In genomic region chr1:156070106-156070505, GRCm38 (mm10) we compare ENCODE assay signal across 30 mouse cellular contexts. TPM values are rescaled to one million over a fixed set of nuclear protein-coding genes. Genes with fewer than 3 reads are reported as not detected.
DNase-seq lines count a peak whose midpoint lies in the region; ATAC-seq and TF ChIP-seq lines count a peak whose summit lies in the region.
"Had no signal": no experiment of that assay in that cellular context is flagged by ENCODE, and none has a peak within 500 bp of the region (broad histone marks: within the 10 kb centered on the region; RNA-seq: fewer than 3 reads in every experiment).

No protein-coding gene starts in this region.

- peaks cover 16% of the 10 kb centered on the region for H3K36me3 ChIP-seq in heart, embryonic 12.5 days
- H3K36me3 ChIP-seq in midbrain, embryonic 14.5 days (ENCODE audit: control insufficient read depth, insufficient read depth, low read length), result peaks cover 10% of the 10 kb centered on the region
- no peaks in the 10 kb centered on the region; the same call in 1 of the 2 replicates for H3K36me3 ChIP-seq in midbrain, postnatal 0 days (ENCODE audit: insufficient read depth, low read length)

- no peak for ATAC-seq in heart, embryonic 12.5 days (ENCODE audit: insufficient number of reproducible peaks, low FRiP score)
- ATAC-seq in midbrain, embryonic 14.5 days (ENCODE audit: low FRiP score, low TSS enrichment), result no peak
- no peak for ATAC-seq in midbrain, postnatal 0 days (ENCODE audit: low FRiP score)
- ATAC-seq: forebrain, postnatal 0 days; inflammation-experienced regulatory T-cells, adult 6 months had no signal

- no peak for TF ChIP-seq CTCF in embryonic fibroblast, embryonic 13.5 days (IDR thresholded peaks at IDR 0.05; ENCODE audit: borderline replicate concordance, insufficient read depth, low read length)
- no peak for TF ChIP-seq CTCF in midbrain, postnatal 0 days (IDR thresholded peaks at IDR 0.05)

- intact Hi-C loops in heart, postnatal 10 days (cut with DNase I), result no loop called here

- no peak overlapping the region for H3K4me3 ChIP-seq in heart, embryonic 12.5 days
- no peak overlapping the region for H3K4me3 ChIP-seq in embryonic fibroblast, embryonic 13.5 days (ENCODE audit: insufficient read depth, low read length)
- H3K4me3 ChIP-seq in midbrain, embryonic 14.5 days (replicated peaks; ENCODE audit: low read depth, low read length), result no peak overlapping the region
- no peak overlapping the region for H3K4me3 ChIP-seq in midbrain, postnatal 0 days (ENCODE audit: low read depth, low read length)
- H3K4me3 ChIP-seq: embryonic facial prominence, embryonic 12.5 days; heart, adult 2 months; hindbrain, embryonic 10.5 days; hindbrain, embryonic 15.5 days; limb, embryonic 13.5 days; lung, embryonic 15.5 days; neural tube, embryonic 13.5 days; stomach, embryonic 15.5 days had no signal

- no peak overlapping the region for H3K9ac ChIP-seq in heart, embryonic 12.5 days
- H3K9ac ChIP-seq in midbrain, embryonic 14.5 days (replicated peaks; ENCODE audit: low read length), result no peak overlapping the region
- H3K9ac ChIP-seq in midbrain, postnatal 0 days (replicated peaks; ENCODE audit: low read length, poor library complexity, severe bottlenecking), result no peak overlapping the region
- H3K9ac ChIP-seq: embryonic facial prominence, embryonic 12.5 days; forebrain, postnatal 0 days; hindbrain, embryonic 15.5 days; limb, embryonic 13.5 days; lung, embryonic 15.5 days; neural tube, embryonic 13.5 days; stomach, embryonic 15.5 days had no signal

- H3K27me3 ChIP-seq in heart, embryonic 12.5 days (replicated peaks), result no peaks in the 10 kb centered on the region
- no peaks in the 10 kb centered on the region for H3K27me3 ChIP-seq in midbrain, embryonic 14.5 days (ENCODE audit: control insufficient read depth, insufficient read depth, low read length)
- H3K27me3 ChIP-seq in midbrain, postnatal 0 days (ENCODE audit: insufficient read depth, low read length), result no peaks in the 10 kb centered on the region
- H3K27me3 ChIP-seq: embryonic facial prominence, embryonic 12.5 days; hindbrain, embryonic 15.5 days; limb, embryonic 13.5 days; lung, embryonic 15.5 days; neural tube, embryonic 13.5 days; stomach, embryonic 15.5 days had no signal

- DNase-seq in heart, postnatal 10 days, result no peak
- DNase-seq in 3T3-L1 (ENCODE audit: low read depth, low spot score), result peak; percentile 62
- peak; percentile 16 for DNase-seq in CD4-positive helper T cell, adult 2 months (ENCODE audit: low read depth, low spot score)
- DNase-seq in midbrain, embryonic 14.5 days, result no peak
- no peak for DNase-seq in urinary bladder, postnatal 4 days (ENCODE audit: low spot score in 2 of 2)
- no peak for DNase-seq in midbrain, postnatal 0 days (ENCODE audit: low spot score)
- DNase-seq: cerebellum, adult 11 months; cerebellum, adult 9-10 months; cerebellum, postnatal 36 days; forebrain, postnatal 0 days; heart, adult 2 months; kidney, adult 2 months; kidney, postnatal 4 days; right cerebral cortex, postnatal 14 days; thymus, adult 18-20 months; thymus, postnatal 25 days had no signal

- H3K4me2 ChIP-seq in heart, embryonic 12.5 days, result no peak overlapping the region
- H3K4me2 ChIP-seq in midbrain, embryonic 14.5 days (ENCODE audit: low read length), result no peak overlapping the region
- H3K4me2 ChIP-seq in midbrain, postnatal 0 days (ENCODE audit: low read depth, low read length, poor library complexity, severe bottlenecking), result no peak overlapping the region
- H3K4me2 ChIP-seq: embryonic facial prominence, embryonic 12.5 days; hindbrain, embryonic 15.5 days; limb, embryonic 13.5 days; liver, embryonic 11.5 days; lung, embryonic 15.5 days; midbrain, embryonic 11.5 days; neural tube, embryonic 13.5 days; stomach, embryonic 15.5 days had no signal

- H3K9me3 ChIP-seq in heart, embryonic 12.5 days (replicated peaks), result no peaks in the 10 kb centered on the region
- no peaks in the 10 kb centered on the region for H3K9me3 ChIP-seq in midbrain, embryonic 14.5 days (ENCODE audit: control insufficient read depth, low read length)
- H3K9me3 ChIP-seq in midbrain, postnatal 0 days (ENCODE audit: low read length), result no peaks in the 10 kb centered on the region
- H3K9me3 ChIP-seq: embryonic facial prominence, embryonic 12.5 days; G1E; hindbrain, embryonic 10.5 days; hindbrain, embryonic 15.5 days; limb, embryonic 13.5 days; lung, embryonic 15.5 days; neural tube, embryonic 13.5 days; stomach, embryonic 15.5 days had no signal

- 0 out of 2 replicates have a peak, but pooled peaks have one; percentile 31 for TF ChIP-seq POLR2A in embryonic fibroblast, embryonic 13.5 days (IDR thresholded peaks at IDR 0.05; ENCODE audit: low read depth, low read length)

- peaks cover 25% of the 10 kb centered on the region for H3K4me1 ChIP-seq in heart, embryonic 12.5 days (replicated peaks)
- H3K4me1 ChIP-seq in embryonic fibroblast, embryonic 13.5 days (ENCODE audit: control insufficient read depth, insufficient read depth, low read length), result no peaks in the 10 kb centered on the region
- H3K4me1 ChIP-seq in midbrain, embryonic 14.5 days (ENCODE audit: control insufficient read depth, insufficient read depth, low read length), result no peaks in the 10 kb centered on the region
- H3K4me1 ChIP-seq in midbrain, postnatal 0 days (ENCODE audit: insufficient read depth, low read length), result no peaks in the 10 kb centered on the region
- H3K4me1 ChIP-seq: hindbrain, embryonic 15.5 days; limb, embryonic 13.5 days; neural tube, embryonic 13.5 days had no signal

- 48% methylated on average over 14 of the region's 14 CpGs for WGBS in heart, embryonic 12.5 days
- WGBS in midbrain, embryonic 14.5 days, result 91% methylated on average over 14 of the region's 14 CpGs
- 89% methylated on average over 14 of the region's 14 CpGs for WGBS in midbrain, postnatal 0 days

- H3K27ac ChIP-seq in heart, embryonic 12.5 days (ENCODE audit: poor library complexity, severe bottlenecking), result peak overlapping the region; percentile 63
- peak overlapping the region; percentile 68 for H3K27ac ChIP-seq in embryonic fibroblast, embryonic 13.5 days (ENCODE audit: insufficient read depth, low read length)
- no peak overlapping the region for H3K27ac ChIP-seq in midbrain, embryonic 14.5 days (replicated peaks; ENCODE audit: low read depth, low read length)
- H3K27ac ChIP-seq in midbrain, postnatal 0 days (ENCODE audit: low read depth, low read length), result no peak overlapping the region
- H3K27ac ChIP-seq: embryonic facial prominence, embryonic 12.5 days; heart, adult 2 months; hindbrain, embryonic 10.5 days; hindbrain, embryonic 15.5 days; kidney, postnatal 0 days; limb, embryonic 13.5 days; lung, embryonic 15.5 days; neural tube, embryonic 13.5 days; stomach, embryonic 15.5 days had no signal

RNA-seq across cellular contexts. Expression of gene Tor1aip1, which starts 33.8 kb away (rescaled TPM):
- polyA plus RNA-seq in heart, embryonic 12.5 days (2016; fragmentation: Nextera tagmentation; extraction: Ambion mirVana), result 35.6 and 36.9 TPM in 2 replicates
- total RNA-seq in heart, postnatal 10 days (2021), result 10 to 100 TPM; 65.2 to 74.2 TPM
- polyA plus RNA-seq in embryonic fibroblast, embryonic 13.5 days (2011; ENCODE audit: insufficient read length, low read depth, missing spikeins), result 71.4 and 77.9 TPM in 2 replicates
- 19.0 and 21.5 TPM in 2 replicates for polyA plus RNA-seq in midbrain, embryonic 14.5 days (2014; fragmentation: Nextera tagmentation; extraction: Ambion mirVana)
- total RNA-seq in midbrain, postnatal 0 days (2014; rRNA removed), result 18.2 and 29.5 TPM in 2 replicates
- 21.6 and 21.9 TPM in 2 replicates for polyA plus RNA-seq in midbrain, postnatal 0 days (2015; fragmentation: Nextera tagmentation; extraction: Ambion mirVana)

RNA-seq across cellular contexts. Expression of gene Tor1aip2, which starts 34.9 kb away (rescaled TPM):
- 93.3 and 100 TPM in 2 replicates for polyA plus RNA-seq in heart, embryonic 12.5 days (2016; fragmentation: Nextera tagmentation; extraction: Ambion mirVana)
- 10 to 100 TPM; 58.8 to 62.2 TPM for total RNA-seq in heart, postnatal 10 days (2021)
- 161 and 181 TPM in 2 replicates for polyA plus RNA-seq in embryonic fibroblast, embryonic 13.5 days (2011; ENCODE audit: insufficient read length, low read depth, missing spikeins)
- 64.8 and 78.1 TPM in 2 replicates for polyA plus RNA-seq in midbrain, embryonic 14.5 days (2014; fragmentation: Nextera tagmentation; extraction: Ambion mirVana)
- total RNA-seq in midbrain, postnatal 0 days (2014; rRNA removed), result 64.3 and 67.0 TPM in 2 replicates
- 46.1 and 46.7 TPM in 2 replicates for polyA plus RNA-seq in midbrain, postnatal 0 days (2015; fragmentation: Nextera tagmentation; extraction: Ambion mirVana)

Comparison
In these comparisons a context has a peak if more than half of its experiments do, and no peak if none do; other contexts are left out.
1. H3K27ac ChIP-seq: peak in heart, embryonic 12.5 days (single experiment) and embryonic fibroblast, embryonic 13.5 days (single experiment); none in midbrain, embryonic 14.5 days (single experiment) and midbrain, postnatal 0 days (single experiment).
2. DNase-seq: peak in 3T3-L1 (single experiment) and CD4-positive helper T cell, adult 2 months (single experiment); none in heart, postnatal 10 days (0 of 2), midbrain, embryonic 14.5 days (single experiment), urinary bladder, postnatal 4 days (0 of 2) and midbrain, postnatal 0 days (single experiment).